8 mouse cellular contexts compared by ENCODE assay signal in genomic region chr16:33062024-33062681, GRCm38 (mm10). TPM values are rescaled to one million over a fixed set of nuclear protein-coding genes. Genes with fewer than 3 reads are reported as not detected.
DNase-seq lines count a peak whose midpoint lies in the region; ATAC-seq and TF ChIP-seq lines count a peak whose summit lies in the region.

Gene Lmln, plus strand, starts transcription at chr16:33062521.

- TF ChIP-seq CTCF in Patski (IDR thresholded peaks at IDR 0.05), result no peak

- CTCF ChIA-PET in Patski (lab: Charles Lee), result interaction anchor here (0.8 kb wide), 1 partner anchor 10 kb away, joined by 3 read pairs; no protein-coding TSS in a partner anchor

- DNase-seq in Patski (ENCODE audit: low read depth, low spot score), result peak; percentile 80
- DNase-seq in cerebellum, postnatal 14 days, result peak; percentile 93 to 95
- DNase-seq in frontal cortex, postnatal 25 days (ENCODE audit: low spot score in 2 of 2), result peak; percentile 68 to 79
- peak; percentile 90 for DNase-seq in hindbrain, embryonic 14.5 days (ENCODE audit: low spot score)
- peak; percentile 89 to 90 for DNase-seq in layer of hippocampus, postnatal 36 days
- peak; percentile 92 for DNase-seq in lung, postnatal 36 days
- DNase-seq in retina, postnatal 1 day, result peak; percentile 98
- peak; percentile 75 to 82 for DNase-seq in urinary bladder, adult 18-20 months (ENCODE audit: low spot score in 2 of 2)

- H3K27me3 ChIP-seq in Patski, result no peaks in the 10 kb centered on the region
- H3K27me3 ChIP-seq in hindbrain, embryonic 14.5 days (ENCODE audit: control insufficient read depth, insufficient read depth, low read length), result no peaks in the 10 kb centered on the region

- POLR2A ChIA-PET in Patski (lab: Charles Lee), result no interaction called here

- H3K9ac ChIP-seq in hindbrain, embryonic 14.5 days, result peak within 1 kb of the TSS; percentile 82

- no peaks in the 10 kb centered on the region for H3K9me3 ChIP-seq in hindbrain, embryonic 14.5 days (ENCODE audit: control insufficient read depth, low read length)

- peak within 1 kb of the TSS; percentile 87 for H3K4me3 ChIP-seq in hindbrain, embryonic 14.5 days (replicated peaks; ENCODE audit: low read length)

- in situ Hi-C loops in Patski (cut with MboI; ENCODE audit: low pct_unique_long_range_greater_than_20kb), result no loop called here

- H3K4me2 ChIP-seq in hindbrain, embryonic 14.5 days (replicated peaks), result peak within 1 kb of the TSS; percentile 62

- under 1% methylated on average over 64 of the region's 64 CpGs for WGBS in hindbrain, embryonic 14.5 days

- H3K27ac ChIP-seq in hindbrain, embryonic 14.5 days, result peak within 1 kb of the TSS; percentile 84

- ATAC-seq in Patski, result peak; percentile 98
- ATAC-seq in hindbrain, embryonic 14.5 days (ENCODE audit: low FRiP score), result peak; percentile 97

- peaks cover 31% of the 10 kb centered on the region for H3K4me1 ChIP-seq in hindbrain, embryonic 14.5 days (replicated peaks; ENCODE audit: control insufficient read depth, insufficient read depth, low read length)

- peaks cover 38% of the 10 kb centered on the region for H3K36me3 ChIP-seq in hindbrain, embryonic 14.5 days (replicated peaks; ENCODE audit: control insufficient read depth, insufficient read depth)

RNA-seq across cellular contexts. Expression of gene Lmln, which starts in this region (rescaled TPM):
- 3.8 TPM for polyA plus RNA-seq in Patski (2021)
- polyA plus RNA-seq in hindbrain, embryonic 14.5 days (2014; fragmentation: Nextera tagmentation; extraction: Ambion mirVana), result 3.8 and 4.5 TPM in 2 replicates
- total RNA-seq in layer of hippocampus, postnatal 36 days (2021), result 10 to 100 TPM; 20.3 to 20.4 TPM

Comparison
In these comparisons a context has a peak if more than half of its experiments do, and no peak if none do; other contexts are left out.
1. Peak in every context shown above with its lines: DNase-seq, ATAC-seq, H3K4me3 ChIP-seq and H3K27ac ChIP-seq.